Mouse (Mus musculus): ENCODE measurements around the gene Olfr862. TPM values are rescaled to one million over a fixed set of nuclear protein-coding genes. Genes with fewer than 3 reads are reported as not detected.

Olfr862 gene
- not detected in 2 replicates for polyA plus RNA-seq (2014; fragmentation: Nextera tagmentation; extraction: Ambion mirVana)

GRCm38 (mm10) chr9:19887904-19888303 lies at the start of gene Olfr862:
Gene Olfr862 (minus strand): TSS chr9:19888004.
- ATAC-seq (replicated peaks; ENCODE audit: low FRiP score, low TSS enrichment, low read depth) (no peak), DNase-seq (ENCODE audit: low spot score) (no peak)
- Histone ChIP-seq H3K27me3 (replicated peaks; ENCODE audit: control insufficient read depth, insufficient read depth, low read length) (no peaks in the 10 kb centered on the region), H3K4me3 (ENCODE audit: low read depth, low read length) (no peak within 1 kb of the TSS), H3K27ac (ENCODE audit: low read depth) (no peak within 1 kb of the TSS), H3K36me3 (ENCODE audit: control insufficient read depth, insufficient read depth, low read length) (no peaks in the 10 kb centered on the region), H3K9ac (ENCODE audit: low read length) (no peak within 1 kb of the TSS), H3K9me3 (ENCODE audit: control insufficient read depth, low read length) (0 out of 2 replicates have a peak, but pooled peaks cover 2% of the 10 kb centered on the region), H3K4me1 (replicated peaks; ENCODE audit: control insufficient read depth, insufficient read depth, low read length) (no peaks in the 10 kb centered on the region), H3K4me2 (ENCODE audit: low read length) (no peak within 1 kb of the TSS)

GRCm38 (mm10) chr9:19916565-19916964 lies 28.8 kb upstream of the Olfr862 start, which contains the start of gene Olfr77:
Gene Olfr77 (plus strand): TSS chr9:19916865.
- WGBS = 88% methylated on average over 2 of the region's 2 CpGs
- Histone ChIP-seq H3K4me1 (replicated peaks; ENCODE audit: control insufficient read depth, insufficient read depth, low read length) (no peaks in the 10 kb centered on the region), H3K9ac (ENCODE audit: low read length) (no peak within 1 kb of the TSS), H3K36me3 (ENCODE audit: control insufficient read depth, insufficient read depth, low read length) (no peaks in the 10 kb centered on the region), H3K4me3 (ENCODE audit: low read depth, low read length) (no peak within 1 kb of the TSS), H3K9me3 (ENCODE audit: control insufficient read depth, low read length) (0 out of 2 replicates have a peak, but pooled peaks cover 2% of the 10 kb centered on the region), H3K27me3 (replicated peaks; ENCODE audit: control insufficient read depth, insufficient read depth, low read length) (no peaks in the 10 kb centered on the region), H3K27ac (ENCODE audit: low read depth) (no peak within 1 kb of the TSS), H3K4me2 (ENCODE audit: low read length) (no peak within 1 kb of the TSS)
- ATAC-seq (replicated peaks; ENCODE audit: low FRiP score, low TSS enrichment, low read depth) (no peak), DNase-seq (ENCODE audit: low spot score) (no peak)

- Histone ChIP-seq H3K27me3 (replicated peaks; ENCODE audit: control insufficient read depth, insufficient read depth, low read length) (no peaks in the 10 kb centered on the region), H3K9me3 (ENCODE audit: control insufficient read depth, low read length) (0 out of 2 replicates have a peak, but pooled peaks cover 4% of the 10 kb centered on the region), H3K27ac (ENCODE audit: low read depth) (no peak overlapping the region), H3K4me2 (ENCODE audit: low read length) (no peak overlapping the region), H3K4me3 (ENCODE audit: low read depth, low read length) (no peak overlapping the region), H3K36me3 (ENCODE audit: control insufficient read depth, insufficient read depth, low read length) (no peaks in the 10 kb centered on the region), H3K9ac (ENCODE audit: low read length) (no peak overlapping the region), H3K4me1 (replicated peaks; ENCODE audit: control insufficient read depth, insufficient read depth, low read length) (no peaks in the 10 kb centered on the region)
- ATAC-seq (replicated peaks; ENCODE audit: low FRiP score, low TSS enrichment, low read depth) = no peak
- 61% methylated on average over 4 of the region's 4 CpGs for WGBS
- no peak for DNase-seq (ENCODE audit: low spot score)
Observed at GRCm38 (mm10) chr9:19911170-19911569, 23.4 kb upstream of the Olfr862 start.

GRCm38 (mm10) chr9:19849647-19850046 lies 38.2 kb downstream of the Olfr862 start, which contains the start of gene Olfr860:
Gene Olfr860 (minus strand): TSS chr9:19849747.
- H3K4me2 ChIP-seq (ENCODE audit: low read length) = no peak within 1 kb of the TSS
- no peaks in the 10 kb centered on the region for H3K9me3 ChIP-seq (ENCODE audit: control insufficient read depth, low read length)
- no peaks in the 10 kb centered on the region for H3K36me3 ChIP-seq (ENCODE audit: control insufficient read depth, insufficient read depth, low read length)
- DNase-seq (ENCODE audit: low spot score) = no peak
- H3K9ac ChIP-seq (ENCODE audit: low read length) = no peak within 1 kb of the TSS
- WGBS = 76% methylated on average over 1 of the region's 1 CpGs
- no peaks in the 10 kb centered on the region for H3K4me1 ChIP-seq (replicated peaks; ENCODE audit: control insufficient read depth, insufficient read depth, low read length)
- H3K4me3 ChIP-seq (ENCODE audit: low read depth, low read length) = no peak within 1 kb of the TSS
- no peak for ATAC-seq (replicated peaks; ENCODE audit: low FRiP score, low TSS enrichment, low read depth)
- no peak within 1 kb of the TSS for H3K27ac ChIP-seq (ENCODE audit: low read depth)
- no peaks in the 10 kb centered on the region for H3K27me3 ChIP-seq (replicated peaks; ENCODE audit: control insufficient read depth, insufficient read depth, low read length)

Other genes starting within 250 kb of the Olfr862 start
- gene Olfr857, start 178.6 kb downstream of the Olfr862 start, polyA plus RNA-seq (2014; fragmentation: Nextera tagmentation; extraction: Ambion mirVana) = not detected in 2 replicates
- gene Olfr58, start 107.7 kb downstream of the Olfr862 start, polyA plus RNA-seq (2014; fragmentation: Nextera tagmentation; extraction: Ambion mirVana) = not detected in 2 replicates
- gene Olfr859, start 83.1 kb downstream of the Olfr862 start, polyA plus RNA-seq (2014; fragmentation: Nextera tagmentation; extraction: Ambion mirVana) = not detected in 2 replicates
- gene Olfr860, start 38.3 kb downstream of the Olfr862 start, polyA plus RNA-seq (2014; fragmentation: Nextera tagmentation; extraction: Ambion mirVana) = not detected in 2 replicates
- 0.32 and 0.34 TPM in 2 replicates for gene Olfr77, start 28.9 kb upstream of the Olfr862 start, polyA plus RNA-seq (2014; fragmentation: Nextera tagmentation; extraction: Ambion mirVana)
- gene Olfr866, start 140.0 kb upstream of the Olfr862 start, polyA plus RNA-seq (2014; fragmentation: Nextera tagmentation; extraction: Ambion mirVana) = not detected in 2 replicates
- not detected in 2 replicates for gene Olfr867, start 169.6 kb upstream of the Olfr862 start, polyA plus RNA-seq (2014; fragmentation: Nextera tagmentation; extraction: Ambion mirVana)
- gene Olfr868, start 210.6 kb upstream of the Olfr862 start, polyA plus RNA-seq (2014; fragmentation: Nextera tagmentation; extraction: Ambion mirVana) = not detected in 2 replicates
- gene Olfr869, start 241.0 kb upstream of the Olfr862 start, polyA plus RNA-seq (2014; fragmentation: Nextera tagmentation; extraction: Ambion mirVana) = not detected in 2 replicates

Data from intestine, embryonic 14.5 days (tissue).